Mouse (Mus musculus) neural tube, embryonic 11.5 days (tissue): ENCODE results near the gene Trit1. TPM values are rescaled to one million over a fixed set of nuclear protein-coding genes. Genes with fewer than 3 reads are reported as not detected.

Experiments
- ATAC-seq: fragments of 200-750 bp; cut with Nextera tagmentation; 2 replicates; pipeline ENCODE4 v1.8.0; 2017; ENCODE audit warnings: moderate number of reproducible peaks, mild to moderate bottlenecking, moderate TSS enrichment, moderate library complexity; ENCODE audit not compliant: insufficient read depth, low FRiP score, low TSS enrichment
- DNase-seq: peaks from one replicate; pipeline ENCODE4 v3.0.0-alpha.2; 2015; ENCODE audit warnings: low spot score
- H3K27ac ChIP-seq: fragments of 300-500 bp; sonication (generic); 2 replicates; pipeline ENCODE4 v1.5.1; 2014; ENCODE audit warnings: low read depth, mild to moderate bottlenecking, low read length
- H3K27me3 ChIP-seq: fragments of 300-500 bp; sonication (generic); 2 replicates; pipeline ENCODE4 v1.6.1; 2014; ENCODE audit warnings: mild to moderate bottlenecking, low read length, mixed read lengths; ENCODE audit not compliant: control insufficient read depth, insufficient read depth
- H3K36me3 ChIP-seq: fragments of 300-500 bp; sonication (generic); 2 replicates; pipeline ENCODE4 v1.6.1; 2014; ENCODE audit warnings: mild to moderate bottlenecking, low read length, moderate library complexity, mixed read lengths; ENCODE audit not compliant: control insufficient read depth, insufficient read depth
- H3K4me1 ChIP-seq: fragments of 300-500 bp; sonication (generic); 2 replicates; pipeline ENCODE4 v1.6.1; 2014; ENCODE audit warnings: low read length, mixed read lengths; ENCODE audit not compliant: control insufficient read depth, insufficient read depth
- H3K4me2 ChIP-seq: fragments of 300-500 bp; sonication (generic); 2 replicates; pipeline ENCODE4 v1.6.1; 2014; ENCODE audit warnings: low read depth, mild to moderate bottlenecking, moderate library complexity
- H3K4me3 ChIP-seq: fragments of 300-500 bp; sonication (generic); 2 replicates; pipeline ENCODE4 v1.5.1; 2014; ENCODE audit warnings: low read depth, low read length
- H3K9ac ChIP-seq: fragments of 300-500 bp; sonication (generic); 2 replicates; pipeline ENCODE4 v1.6.1; 2014; ENCODE audit warnings: mild to moderate bottlenecking, low read length
- H3K9me3 ChIP-seq: fragments of 300-500 bp; sonication (generic); 2 replicates; pipeline ENCODE4 v1.6.1; 2016; ENCODE audit warnings: low read length; ENCODE audit not compliant: control insufficient read depth
- WGBS: fragments of 180-500 bp; shearing (Covaris S2); extraction: QIAGEN DNeasy Blood & Tissue Kit; methylation state at CpG from one replicate; pipeline ENCODE4 v1.1.7; 2014; 5-methylcytosine and 5-hydroxymethylcytosine counted together
- polyA plus RNA-seq: library from polyadenylated mRNA; unstranded; fragments of >200 nt; fragmentation: Nextera tagmentation; extraction: Ambion mirVana; gene quantifications from 2 replicates; pipeline ENCODE4 v1.2.1, GENCODE M21; 2014

Gene Trit1
- polyA plus RNA-seq, 1 experiment from 2014 or later, result 25.4 TPM

DNA sequence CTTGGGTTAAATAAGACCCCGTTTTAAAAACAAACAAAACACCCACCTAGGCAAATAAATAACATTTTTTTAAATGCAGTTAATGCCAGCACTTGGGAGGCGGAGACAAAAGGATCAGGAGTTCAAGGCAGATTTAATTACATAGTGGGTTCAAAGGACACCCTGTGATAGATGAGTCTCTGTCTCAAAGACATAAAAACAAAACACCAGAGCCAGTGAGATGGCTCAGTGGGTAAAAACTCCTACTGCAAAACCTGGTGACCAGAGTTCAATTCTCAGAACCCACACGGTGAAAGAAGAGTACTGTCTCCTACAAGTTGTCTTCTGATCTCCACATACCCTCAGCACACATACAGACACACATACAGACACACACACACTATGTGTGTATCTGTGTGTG lies 24.1 kb upstream of the Trit1 start:
- H3K9ac ChIP-seq, result no peak overlapping the region
- 57% methylated on average over 3 of the region's 3 CpGs for WGBS
- no peak overlapping the region for H3K4me3 ChIP-seq
- H3K9me3 ChIP-seq, result no peaks in the 10 kb centered on the region
- H3K4me2 ChIP-seq, result no peak overlapping the region
- no peaks in the 10 kb centered on the region for H3K36me3 ChIP-seq
- no peak for ATAC-seq
- H3K27me3 ChIP-seq, result no peaks in the 10 kb centered on the region
- H3K4me1 ChIP-seq, result no peaks in the 10 kb centered on the region
- no peak overlapping the region for H3K27ac ChIP-seq
- DNase-seq, result no peak

DNA sequence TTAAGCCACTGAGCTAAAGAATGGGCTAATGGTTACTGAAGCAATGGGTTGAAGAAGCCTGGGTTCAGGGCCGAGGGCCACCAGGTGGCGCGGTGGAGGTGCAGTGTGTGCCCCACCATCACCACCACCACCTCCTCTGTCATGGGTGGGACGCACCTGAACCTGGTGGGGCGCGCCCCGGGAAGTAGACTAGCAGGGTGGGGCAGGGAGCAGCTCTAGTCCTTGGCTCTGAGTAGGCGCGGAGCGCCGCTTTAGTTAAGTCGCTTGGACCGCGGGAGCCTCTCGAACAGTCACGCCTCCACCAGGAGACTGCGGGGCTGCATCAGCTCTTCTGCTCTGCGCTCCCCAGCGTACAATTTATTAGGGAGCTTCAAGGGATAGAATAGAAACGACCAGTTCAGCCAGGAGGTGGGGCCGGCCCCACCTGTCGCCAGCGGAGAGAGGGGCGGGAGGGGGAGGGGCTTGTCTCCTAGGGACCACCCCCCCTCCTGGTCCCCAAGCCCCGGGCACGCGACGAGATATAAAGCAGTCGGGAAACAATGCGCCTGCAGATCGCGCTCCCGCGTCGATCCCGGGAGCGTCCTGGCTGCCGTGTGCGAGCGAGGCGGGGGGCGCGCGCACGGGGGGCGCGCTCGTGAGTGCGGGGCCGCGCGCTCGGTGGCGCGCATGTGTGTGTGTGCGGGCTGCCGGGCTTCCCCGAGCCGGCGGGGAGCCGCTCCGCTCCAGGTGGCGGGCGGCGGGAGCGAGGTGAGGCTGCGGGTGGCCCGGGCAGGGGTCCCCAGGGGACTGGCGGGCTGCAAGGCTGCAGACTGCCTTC lies 20.8 kb upstream of the Trit1 start, which contains the start of gene Mycl:
Mycl (plus strand) TSS at position 249 of the 817 bp plus-strand sequence.
- H3K4me2 ChIP-seq, result peak within 1 kb of the TSS; percentile 73
- ATAC-seq (peak; percentile 65), DNase-seq (peak; percentile 93)
- no peaks in the 10 kb centered on the region for H3K36me3 ChIP-seq
- no peaks in the 10 kb centered on the region for H3K27me3 ChIP-seq
- peak within 1 kb of the TSS; percentile 90 for H3K4me3 ChIP-seq
- H3K9me3 ChIP-seq, result no peaks in the 10 kb centered on the region
- WGBS, result under 1% methylated on average over 56 of the region's 69 CpGs
- peaks cover 10% of the 10 kb centered on the region for H3K4me1 ChIP-seq
- peak within 1 kb of the TSS; percentile 96 for H3K9ac ChIP-seq
- peak within 1 kb of the TSS; percentile 94 for H3K27ac ChIP-seq

DNA sequence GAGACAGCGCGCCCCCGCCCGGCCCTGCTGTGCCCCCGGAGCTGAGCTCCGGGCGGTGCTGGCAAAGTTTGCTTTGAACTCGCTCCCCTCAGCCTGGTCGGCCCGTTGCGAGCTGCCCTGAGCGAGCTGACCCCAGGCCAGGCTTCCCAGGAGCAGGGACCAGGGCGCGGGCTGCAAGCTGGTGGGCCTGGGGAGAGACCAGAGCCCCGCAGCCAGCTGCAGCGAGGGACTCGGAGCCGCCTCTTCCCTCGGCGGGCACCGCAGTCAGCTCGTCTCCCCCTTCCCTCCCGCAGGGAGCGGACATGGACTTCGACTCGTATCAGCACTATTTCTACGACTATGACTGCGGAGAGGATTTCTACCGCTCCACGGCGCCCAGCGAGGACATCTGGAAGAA lies 20.2 kb upstream of the Trit1 start:
- Histone ChIP-seq H3K27me3 (no peaks in the 10 kb centered on the region), H3K9me3 (no peaks in the 10 kb centered on the region), H3K36me3 (no peaks in the 10 kb centered on the region), H3K4me2 (peak overlapping the region; percentile 73), H3K4me1 (peaks cover 16% of the 10 kb centered on the region), H3K9ac (peak overlapping the region; percentile 96), H3K27ac (peak overlapping the region; percentile 94), H3K4me3 (peak overlapping the region; percentile 90)
- ATAC-seq (no peak), DNase-seq (no peak)
- WGBS, result 0% methylated on average over 27 of the region's 32 CpGs

DNA sequence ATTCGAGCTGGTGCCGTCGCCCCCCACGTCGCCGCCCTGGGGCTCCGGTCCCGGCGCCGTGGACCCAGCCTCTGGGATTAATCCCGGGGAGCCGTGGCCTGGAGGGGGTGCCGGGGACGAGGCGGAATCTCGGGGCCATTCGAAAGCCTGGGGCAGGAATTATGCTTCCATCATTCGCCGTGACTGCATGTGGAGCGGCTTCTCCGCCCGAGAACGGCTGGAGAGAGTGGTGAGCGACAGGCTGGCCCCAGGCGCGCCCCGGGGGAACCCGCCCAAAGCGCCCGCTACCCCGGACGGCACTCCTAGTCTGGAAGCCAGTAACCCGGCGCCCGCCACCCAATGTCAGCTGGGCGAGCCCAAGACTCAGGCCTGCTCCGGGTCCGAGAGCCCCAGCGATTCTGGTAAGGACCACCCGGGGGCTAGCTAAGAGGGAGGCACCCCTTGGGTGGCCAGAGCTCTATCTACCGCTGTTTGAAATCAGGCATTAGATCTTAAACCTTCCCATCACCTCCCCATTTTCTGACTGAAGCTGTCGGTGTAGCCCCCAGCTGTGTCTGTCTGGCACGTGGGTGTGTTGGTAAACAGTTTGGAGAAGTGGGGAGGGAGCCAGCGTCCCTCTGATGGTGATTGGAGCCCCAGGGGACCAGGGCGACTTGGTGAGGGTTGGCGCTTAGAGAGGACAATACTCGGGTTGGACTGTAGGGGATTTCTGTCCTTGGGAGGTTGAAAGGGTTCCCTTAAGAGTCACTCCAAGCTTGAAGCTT lies 19.6 kb upstream of the Trit1 start:
- H3K27me3 ChIP-seq, result no peaks in the 10 kb centered on the region
- WGBS, result under 1% methylated on average over 46 of the region's 47 CpGs
- H3K4me1 ChIP-seq, result peaks cover 18% of the 10 kb centered on the region
- DNase-seq, result peak; percentile 72
- no peaks in the 10 kb centered on the region for H3K36me3 ChIP-seq
- H3K27ac ChIP-seq, result peak overlapping the region; percentile 94
- peak overlapping the region; percentile 73 for H3K4me2 ChIP-seq
- peak overlapping the region; percentile 96 for H3K9ac ChIP-seq
- 0 out of 2 replicates have a peak, but pooled peaks have one; percentile 8 for ATAC-seq
- peak overlapping the region; percentile 90 for H3K4me3 ChIP-seq
- no peaks in the 10 kb centered on the region for H3K9me3 ChIP-seq

DNA sequence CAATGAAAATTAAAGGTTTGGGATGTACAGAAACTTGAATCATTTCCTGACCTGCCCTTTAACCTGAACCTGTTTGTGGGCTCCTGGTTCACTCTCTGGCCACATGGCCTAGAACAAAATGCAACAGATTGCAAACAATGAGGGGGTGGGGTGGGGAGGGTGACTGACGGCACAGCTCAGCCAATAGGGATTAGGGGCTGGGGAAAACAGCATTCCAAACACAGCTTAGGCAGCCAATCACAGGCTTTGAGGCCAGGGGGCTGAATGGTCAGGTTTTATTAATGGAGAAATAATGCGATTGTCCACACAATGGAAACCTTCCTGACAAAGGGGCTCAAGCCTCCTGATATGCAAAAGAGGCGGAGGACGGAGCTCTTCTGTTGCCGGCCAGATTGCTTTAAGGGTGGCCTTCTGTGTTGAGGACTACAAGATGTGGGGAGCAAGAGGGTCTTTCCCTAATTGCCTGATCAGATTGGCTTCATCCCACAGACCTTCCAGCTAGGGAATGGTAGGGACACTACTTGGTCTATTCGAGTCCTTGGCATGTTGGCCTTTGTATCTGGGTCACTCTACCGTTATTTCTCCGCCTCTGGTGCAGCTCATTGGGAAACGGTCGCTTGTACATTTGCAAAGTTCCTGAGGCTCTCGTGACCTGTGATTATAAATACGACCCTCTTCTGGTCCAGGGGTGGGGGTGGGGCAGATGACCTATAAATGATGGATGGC lies 17.7 kb upstream of the Trit1 start:
- 2% methylated on average over 12 of the region's 12 CpGs for WGBS
- Histone ChIP-seq H3K4me3 (peak overlapping the region; percentile 90), H3K4me2 (peak overlapping the region; percentile 73), H3K9ac (peak overlapping the region; percentile 96), H3K4me1 (peaks cover 20% of the 10 kb centered on the region), H3K27ac (peak overlapping the region; percentile 94), H3K36me3 (no peaks in the 10 kb centered on the region), H3K27me3 (no peaks in the 10 kb centered on the region), H3K9me3 (no peaks in the 10 kb centered on the region)
- ATAC-seq, result peak; percentile 71
- DNase-seq, result peak; percentile 85

DNA sequence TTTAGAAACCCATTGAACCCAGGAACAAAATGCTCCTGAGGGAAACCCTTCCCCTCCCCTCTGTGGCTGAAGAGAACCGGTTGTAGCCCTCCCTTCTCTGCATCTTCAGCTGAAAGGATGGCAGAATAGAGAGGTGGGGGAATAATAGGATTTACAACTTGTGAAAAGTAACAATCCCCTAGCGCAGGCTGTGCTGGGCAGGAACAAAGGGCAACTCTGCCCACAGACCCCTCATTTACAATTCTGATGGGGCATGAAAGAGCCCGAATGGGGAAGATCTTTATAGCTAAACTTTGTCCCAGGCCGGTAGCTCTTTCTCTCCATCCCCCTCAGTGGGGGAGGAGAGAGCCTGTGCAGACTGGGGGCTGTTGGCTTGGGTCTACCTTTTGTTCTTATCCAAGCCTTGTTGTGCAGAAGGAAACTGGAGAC lies 17.1 kb upstream of the Trit1 start:
- 2% methylated on average over 4 of the region's 4 CpGs for WGBS
- H3K36me3 ChIP-seq, result no peaks in the 10 kb centered on the region
- no peaks in the 10 kb centered on the region for H3K27me3 ChIP-seq
- H3K4me2 ChIP-seq, result peak overlapping the region; percentile 51
- ATAC-seq (peak; percentile 67), DNase-seq (peak; percentile 77)
- H3K4me3 ChIP-seq, result peak overlapping the region; percentile 40
- peak overlapping the region; percentile 94 for H3K27ac ChIP-seq
- H3K9me3 ChIP-seq, result no peaks in the 10 kb centered on the region
- peak overlapping the region; percentile 68 for H3K9ac ChIP-seq
- H3K4me1 ChIP-seq, result peaks cover 20% of the 10 kb centered on the region

DNA sequence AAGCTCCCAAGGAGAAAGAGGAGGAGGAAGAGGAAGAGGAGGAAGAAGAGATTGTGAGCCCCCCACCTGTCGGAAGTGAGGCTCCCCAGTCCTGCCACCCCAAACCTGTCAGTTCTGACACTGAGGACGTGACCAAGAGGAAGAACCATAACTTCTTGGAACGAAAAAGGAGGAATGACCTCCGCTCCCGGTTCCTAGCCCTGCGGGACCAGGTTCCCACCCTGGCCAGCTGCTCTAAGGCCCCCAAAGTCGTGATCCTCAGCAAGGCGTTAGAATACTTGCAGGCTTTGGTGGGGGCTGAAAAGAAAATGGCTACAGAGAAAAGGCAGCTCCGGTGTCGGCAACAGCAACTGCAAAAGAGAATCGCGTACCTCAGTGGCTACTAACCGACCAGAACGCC lies 16.3 kb upstream of the Trit1 start:
- no peaks in the 10 kb centered on the region for H3K9me3 ChIP-seq
- no peaks in the 10 kb centered on the region for H3K27me3 ChIP-seq
- peak overlapping the region; percentile 68 for H3K9ac ChIP-seq
- H3K4me2 ChIP-seq, result peak overlapping the region; percentile 51
- ATAC-seq, result no peak
- WGBS, result 36% methylated on average over 14 of the region's 14 CpGs
- peaks cover 20% of the 10 kb centered on the region for H3K4me1 ChIP-seq
- no peak for DNase-seq
- H3K27ac ChIP-seq, result peak overlapping the region; percentile 94
- no peaks in the 10 kb centered on the region for H3K36me3 ChIP-seq
- H3K4me3 ChIP-seq, result peak overlapping the region; percentile 40; the same call in 1 of the 2 replicates

DNA sequence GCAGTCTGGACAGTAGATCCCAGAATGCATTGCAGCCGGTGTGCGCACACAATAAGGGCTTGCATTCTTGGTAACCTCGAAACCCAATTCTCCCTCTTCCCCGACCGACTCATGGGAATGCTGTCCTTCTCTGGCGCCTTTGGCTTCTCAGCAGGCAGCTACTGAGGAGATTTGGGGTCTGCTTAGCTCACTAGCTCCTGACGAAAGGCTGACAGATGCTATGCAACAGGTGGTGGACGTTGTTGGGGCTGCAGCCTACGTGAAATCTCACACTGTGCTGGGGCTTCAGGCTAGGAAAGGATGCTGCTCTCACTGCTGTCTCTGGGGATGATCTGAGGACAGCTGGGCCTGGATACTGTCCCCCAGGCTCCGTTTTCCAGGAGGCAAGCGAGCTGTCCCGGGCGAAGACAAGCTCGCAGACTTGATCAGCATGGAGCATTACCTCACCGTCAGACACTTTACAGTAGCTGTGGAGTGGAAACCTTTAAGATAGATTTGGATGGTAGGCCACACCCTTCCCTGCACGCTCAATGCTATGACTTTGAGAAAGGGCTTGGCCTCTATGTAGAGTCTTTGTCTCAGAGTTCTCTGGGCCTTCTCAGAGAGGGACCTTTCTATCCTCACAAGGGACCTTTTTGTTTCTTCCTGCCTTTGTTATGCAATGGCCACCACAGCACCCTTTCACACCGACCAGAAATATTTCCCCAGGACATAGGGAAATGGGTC lies 15.6 kb upstream of the Trit1 start:
- peak; percentile 47 for DNase-seq
- ATAC-seq, result no peak
- H3K4me1 ChIP-seq, result peaks cover 20% of the 10 kb centered on the region
- no peak overlapping the region for H3K4me3 ChIP-seq
- no peaks in the 10 kb centered on the region for H3K36me3 ChIP-seq
- H3K27me3 ChIP-seq, result no peaks in the 10 kb centered on the region
- H3K27ac ChIP-seq, result peak overlapping the region; percentile 94
- H3K9ac ChIP-seq, result peak overlapping the region; percentile 0; the same call in 1 of the 2 replicates
- H3K9me3 ChIP-seq, result no peaks in the 10 kb centered on the region
- peak overlapping the region; percentile 17; the same call in 1 of the 2 replicates for H3K4me2 ChIP-seq
- 34% methylated on average over 17 of the region's 17 CpGs for WGBS
